Mouse (Mus musculus) gastrocnemius, postnatal 25 days (tissue): ENCODE measurements around the gene Pkmyt1. TPM values are rescaled to one million over a fixed set of nuclear protein-coding genes. Genes with fewer than 3 reads are reported as not detected.
"Not testable (repeated sequence)": the region's sequence is repeated elsewhere in the genome, so short reads cannot be mapped to it uniquely, and the experiment has no call there.

ENCODE experiments used
- DNase-seq: peaks from one replicate; pipeline ENCODE4 v3.0.0; 2022
- total RNA-seq, 2 experiments: library from RNA; stranded (reverse); gene quantifications; 1 replicate in 1 of 2; 2 replicates in 1 of 2; pipeline ENCODE4 v1.2.3; 2021

The Pkmyt1 gene
- total RNA-seq, 2 experiments from 2014 or later: 0.67 to 0.83 TPM

- DNase-seq: no peak
These were observed 21.3 kb downstream of the Pkmyt1 start for GRCm38 (mm10) chr17:23747471-23747870.

GRCm38 (mm10) chr17:23748026-23748425, 21.9 kb downstream of the Pkmyt1 start:
- no peak for DNase-seq

- DNase-seq: peak; percentile 47
These were observed 22.7 kb downstream of the Pkmyt1 start for GRCm38 (mm10) chr17:23748631-23749391.

- DNase-seq: no peak
These were observed 23.5 kb downstream of the Pkmyt1 start for GRCm38 (mm10) chr17:23749400-23750191.

GRCm38 (mm10) chr17:23755689-23756088, 29.6 kb downstream of the Pkmyt1 start:
- no peak for DNase-seq

- no peak for DNase-seq
These were observed 31.4 kb downstream of the Pkmyt1 start for GRCm38 (mm10) chr17:23757581-23757980.

GRCm38 (mm10) chr17:23758801-23759200, 32.7 kb downstream of the Pkmyt1 start:
- no peak for DNase-seq

- no peak for DNase-seq
These were observed 34.1 kb downstream of the Pkmyt1 start for GRCm38 (mm10) chr17:23760231-23760630.

GRCm38 (mm10) chr17:23761155-23761554, 35.0 kb downstream of the Pkmyt1 start:
- no peak for DNase-seq

GRCm38 (mm10) chr17:23762976-23763375, 36.8 kb downstream of the Pkmyt1 start:
- DNase-seq: no peak

- DNase-seq: no peak
These were observed 44.4 kb downstream of the Pkmyt1 start for GRCm38 (mm10) chr17:23770493-23770892.

GRCm38 (mm10) chr17:23770896-23771283, 44.8 kb downstream of the Pkmyt1 start:
- DNase-seq: no peak

GRCm38 (mm10) chr17:23771284-23772218, 45.4 kb downstream of the Pkmyt1 start, which contains the start of gene Flywch1:
Gene Flywch1 (minus strand): TSS chr17:23771602.
- peak; percentile 97 for DNase-seq

GRCm38 (mm10) chr17:23772219-23772556, 46.1 kb downstream of the Pkmyt1 start:
- not testable (repeated sequence) for DNase-seq

GRCm38 (mm10) chr17:23773676-23774075, 47.5 kb downstream of the Pkmyt1 start:
- DNase-seq: no peak

- DNase-seq: peak; percentile 63
These were observed 48.0 kb downstream of the Pkmyt1 start for GRCm38 (mm10) chr17:23774090-23774489.

GRCm38 (mm10) chr17:23776216-23776615, 50.1 kb downstream of the Pkmyt1 start:
- DNase-seq: no peak

GRCm38 (mm10) chr17:23777141-23777540, 51.0 kb downstream of the Pkmyt1 start:
- no peak for DNase-seq

GRCm38 (mm10) chr17:23778447-23778846, 52.3 kb downstream of the Pkmyt1 start:
- no peak for DNase-seq

- no peak for DNase-seq
These were observed 57.2 kb downstream of the Pkmyt1 start for GRCm38 (mm10) chr17:23783352-23783751.

- peak; percentile 40 for DNase-seq
These were observed 59.7 kb downstream of the Pkmyt1 start, which contains the start of gene Flywch2 for GRCm38 (mm10) chr17:23785561-23786471. Gene Flywch2 (minus strand): TSS chr17:23786081.
